Mouse (Mus musculus) liver, embryonic 15.5 days (tissue): ENCODE results near the gene Irgq. TPM values are rescaled to one million over a fixed set of nuclear protein-coding genes. Genes with fewer than 3 reads are reported as not detected.

Experiments
- ATAC-seq: fragments of 200-750 bp; cut with Nextera tagmentation; 2 replicates; pipeline ENCODE4 v1.8.0; 2017; ENCODE audit warnings: moderate number of reproducible peaks, mild to moderate bottlenecking, moderate library complexity; ENCODE audit not compliant: insufficient read depth
- H3K27ac ChIP-seq: fragments of 300-500 bp; sonication (generic); replicated peaks from 2 replicates; pipeline ENCODE4 v1.5.1; 2015; ENCODE audit warnings: mild to moderate bottlenecking, inconsistent platforms
- H3K27me3 ChIP-seq: fragments of 300-500 bp; sonication (generic); 2 replicates; pipeline ENCODE4 v1.6.1; 2015; ENCODE audit warnings: mild to moderate bottlenecking, inconsistent platforms
- H3K36me3 ChIP-seq: fragments of 300-500 bp; sonication (generic); replicated peaks from 2 replicates; pipeline ENCODE4 v1.6.1; 2015; ENCODE audit warnings: moderate library complexity, mild to moderate bottlenecking, inconsistent platforms
- H3K4me1 ChIP-seq: fragments of 300-500 bp; sonication (generic); replicated peaks from 2 replicates; pipeline ENCODE4 v1.6.1; 2015; ENCODE audit warnings: inconsistent platforms
- H3K4me2 ChIP-seq: fragments of 300-500 bp; sonication (generic); 2 replicates; pipeline ENCODE4 v1.6.1; 2015; ENCODE audit warnings: moderate library complexity, mild to moderate bottlenecking, inconsistent platforms
- H3K4me3 ChIP-seq: fragments of 300-500 bp; sonication (generic); replicated peaks from 2 replicates; pipeline ENCODE4 v1.5.1; 2015; ENCODE audit warnings: mild to moderate bottlenecking, inconsistent platforms
- H3K9ac ChIP-seq: fragments of 300-500 bp; sonication (generic); 2 replicates; pipeline ENCODE4 v1.6.1; 2015; ENCODE audit warnings: moderate library complexity, mild to moderate bottlenecking, inconsistent platforms
- H3K9me3 ChIP-seq: fragments of 300-500 bp; sonication (generic); replicated peaks from 2 replicates; pipeline ENCODE4 v1.6.1; 2016; ENCODE audit warnings: inconsistent platforms
- WGBS: fragments of 180-500 bp; shearing (Covaris S2); methylation state at CpG from one replicate; pipeline ENCODE4 v1.1.7; 2015; ENCODE audit warnings: mixed read lengths; ENCODE audit not compliant: insufficient replicate concordance; 5-methylcytosine and 5-hydroxymethylcytosine counted together
- polyA plus RNA-seq: library from polyadenylated mRNA; unstranded; fragments of >200 nt; fragmentation: Nextera tagmentation; extraction: Ambion mirVana; gene quantifications from 2 replicates; pipeline ENCODE4 v1.2.1, GENCODE M21; 2015

Irgq gene
- polyA plus RNA-seq, 1 experiment from 2014 or later, result 1.6 TPM

GRCm38 (mm10) chr7:24547534-24548036 is 17.1 kb downstream of the Irgq start:
- no peaks in the 10 kb centered on the region for H3K27me3 ChIP-seq
- H3K27ac ChIP-seq, result peak overlapping the region; percentile 72
- H3K4me1 ChIP-seq, result peaks cover 31% of the 10 kb centered on the region
- peak overlapping the region; percentile 89 for H3K4me3 ChIP-seq
- H3K36me3 ChIP-seq, result peaks cover 29% of the 10 kb centered on the region
- H3K4me2 ChIP-seq, result peak overlapping the region; percentile 82
- peak overlapping the region; percentile 93 for H3K9ac ChIP-seq
- 23% methylated on average over 13 of the region's 13 CpGs for WGBS
- no peaks in the 10 kb centered on the region for H3K9me3 ChIP-seq
- no peak for ATAC-seq

- Histone ChIP-seq H3K9ac (no peak overlapping the region), H3K27me3 (no peaks in the 10 kb centered on the region), H3K4me2 (peak overlapping the region; percentile 23; the same call in 1 of the 2 replicates), H3K4me1 (peaks cover 15% of the 10 kb centered on the region), H3K9me3 (no peaks in the 10 kb centered on the region), H3K36me3 (peaks cover 58% of the 10 kb centered on the region), H3K4me3 (no peak overlapping the region), H3K27ac (peak overlapping the region; percentile 59)
- ATAC-seq, result peak; percentile 74
- WGBS, result 76% methylated on average over 12 of the region's 12 CpGs
Observed at GRCm38 (mm10) chr7:24551985-24552759, 21.7 kb downstream of the Irgq start.

- no peak overlapping the region for H3K27ac ChIP-seq
- no peaks in the 10 kb centered on the region for H3K9me3 ChIP-seq
- no peaks in the 10 kb centered on the region for H3K27me3 ChIP-seq
- no peak overlapping the region for H3K9ac ChIP-seq
- H3K36me3 ChIP-seq, result peaks cover 52% of the 10 kb centered on the region
- H3K4me2 ChIP-seq, result no peak overlapping the region
- 78% methylated on average over 10 of the region's 10 CpGs for WGBS
- H3K4me1 ChIP-seq, result peaks cover 6% of the 10 kb centered on the region; the same call in 1 of the 2 replicates
- no peak for ATAC-seq
- no peak overlapping the region for H3K4me3 ChIP-seq
Observed at GRCm38 (mm10) chr7:24555786-24556185, 25.3 kb downstream of the Irgq start.

GRCm38 (mm10) chr7:24561450-24561849 is 31.0 kb downstream of the Irgq start:
- Histone ChIP-seq H3K36me3 (peaks cover 60% of the 10 kb centered on the region), H3K9ac (no peak overlapping the region), H3K9me3 (no peaks in the 10 kb centered on the region), H3K4me1 (0 out of 2 replicates have a peak, but pooled peaks cover 3% of the 10 kb centered on the region), H3K4me2 (no peak overlapping the region), H3K27me3 (no peaks in the 10 kb centered on the region), H3K27ac (no peak overlapping the region), H3K4me3 (no peak overlapping the region)
- WGBS, result 75% methylated on average over 4 of the region's 4 CpGs
- ATAC-seq, result no peak

- 82% methylated on average over 8 of the region's 8 CpGs for WGBS
- no peak overlapping the region for H3K9ac ChIP-seq
- no peak overlapping the region for H3K27ac ChIP-seq
- H3K4me3 ChIP-seq, result no peak overlapping the region
- H3K27me3 ChIP-seq, result no peaks in the 10 kb centered on the region
- H3K4me2 ChIP-seq, result no peak overlapping the region
- no peaks in the 10 kb centered on the region for H3K9me3 ChIP-seq
- ATAC-seq, result no peak
- 0 out of 2 replicates have a peak, but pooled peaks cover 3% of the 10 kb centered on the region for H3K4me1 ChIP-seq
- H3K36me3 ChIP-seq, result peaks cover 75% of the 10 kb centered on the region
Observed at GRCm38 (mm10) chr7:24563191-24563836, 32.8 kb downstream of the Irgq start.

GRCm38 (mm10) chr7:24563837-24564206 is 33.3 kb downstream of the Irgq start:
- ATAC-seq, result no peak
- Histone ChIP-seq H3K9me3 (no peaks in the 10 kb centered on the region), H3K4me2 (no peak overlapping the region), H3K4me1 (0 out of 2 replicates have a peak, but pooled peaks cover 3% of the 10 kb centered on the region), H3K27ac (no peak overlapping the region), H3K36me3 (peaks cover 76% of the 10 kb centered on the region), H3K9ac (no peak overlapping the region), H3K4me3 (no peak overlapping the region), H3K27me3 (no peaks in the 10 kb centered on the region)
- WGBS, result 68% methylated on average over 4 of the region's 4 CpGs

GRCm38 (mm10) chr7:24564607-24565265 is 34.2 kb downstream of the Irgq start:
- Histone ChIP-seq H3K27ac (no peak overlapping the region), H3K4me1 (0 out of 2 replicates have a peak, but pooled peaks cover 3% of the 10 kb centered on the region), H3K36me3 (peaks cover 71% of the 10 kb centered on the region), H3K27me3 (no peaks in the 10 kb centered on the region), H3K9ac (no peak overlapping the region), H3K9me3 (no peaks in the 10 kb centered on the region), H3K4me2 (no peak overlapping the region), H3K4me3 (no peak overlapping the region)
- 64% methylated on average over 6 of the region's 6 CpGs for WGBS
- peak; percentile 47; the same call in 1 of the 2 replicates for ATAC-seq

- WGBS, result 78% methylated on average over 11 of the region's 11 CpGs
- no peaks in the 10 kb centered on the region for H3K27me3 ChIP-seq
- no peak overlapping the region for H3K9ac ChIP-seq
- H3K9me3 ChIP-seq, result no peaks in the 10 kb centered on the region
- no peak overlapping the region for H3K4me3 ChIP-seq
- peaks cover 70% of the 10 kb centered on the region for H3K36me3 ChIP-seq
- no peak for ATAC-seq
- no peak overlapping the region for H3K27ac ChIP-seq
- H3K4me2 ChIP-seq, result no peak overlapping the region
- H3K4me1 ChIP-seq, result 0 out of 2 replicates have a peak, but pooled peaks cover 3% of the 10 kb centered on the region
Observed at GRCm38 (mm10) chr7:24565627-24566026, 35.1 kb downstream of the Irgq start.

GRCm38 (mm10) chr7:24566206-24566605 is 35.7 kb downstream of the Irgq start:
- 85% methylated on average over 9 of the region's 9 CpGs for WGBS
- H3K36me3 ChIP-seq, result peaks cover 70% of the 10 kb centered on the region
- H3K9me3 ChIP-seq, result no peaks in the 10 kb centered on the region
- no peaks in the 10 kb centered on the region for H3K27me3 ChIP-seq
- H3K27ac ChIP-seq, result no peak overlapping the region
- ATAC-seq, result no peak
- 0 out of 2 replicates have a peak, but pooled peaks cover 3% of the 10 kb centered on the region for H3K4me1 ChIP-seq
- H3K4me3 ChIP-seq, result no peak overlapping the region
- no peak overlapping the region for H3K4me2 ChIP-seq
- H3K9ac ChIP-seq, result no peak overlapping the region

- no peak for ATAC-seq
Observed at GRCm38 (mm10) chr7:24568512-24568911, 38.0 kb downstream of the Irgq start.

GRCm38 (mm10) chr7:24571071-24571470 is 40.6 kb downstream of the Irgq start:
- 73% methylated on average over 4 of the region's 4 CpGs for WGBS
- Histone ChIP-seq H3K4me1 (peaks cover 20% of the 10 kb centered on the region; the same call in 1 of the 2 replicates), H3K4me2 (no peak overlapping the region), H3K27me3 (no peaks in the 10 kb centered on the region), H3K9ac (no peak overlapping the region), H3K9me3 (no peaks in the 10 kb centered on the region), H3K36me3 (peaks cover 39% of the 10 kb centered on the region), H3K27ac (no peak overlapping the region), H3K4me3 (no peak overlapping the region)
- no peak for ATAC-seq

More at GRCm38 (mm10) chr7:24568512-24568911, 38.0 kb downstream of the Irgq start:
- H3K27ac ChIP-seq, result no peak overlapping the region
- no peak overlapping the region for H3K4me2 ChIP-seq
- H3K4me3 ChIP-seq, result no peak overlapping the region
- WGBS, result 72% methylated on average over 4 of the region's 4 CpGs
- H3K9me3 ChIP-seq, result no peaks in the 10 kb centered on the region
- H3K27me3 ChIP-seq, result no peaks in the 10 kb centered on the region
- H3K36me3 ChIP-seq, result peaks cover 53% of the 10 kb centered on the region
- 0 out of 2 replicates have a peak, but pooled peaks cover 10% of the 10 kb centered on the region for H3K4me1 ChIP-seq
- no peak overlapping the region for H3K9ac ChIP-seq
